ENCODE assay signal across 16 mouse cellular contexts in genomic region chr10:61297477-61297876, GRCm38 (mm10). TPM values are rescaled to one million over a fixed set of nuclear protein-coding genes. Genes with fewer than 3 reads are reported as not detected.
DNase-seq lines count a peak whose midpoint lies in the region; TF ChIP-seq lines count a peak whose summit lies in the region.
"Had no signal": no experiment of that assay in that cellular context is flagged by ENCODE, and none has a peak within 500 bp of the region (broad histone marks: within the 10 kb centered on the region; RNA-seq: fewer than 3 reads in every experiment).

Gene Prf1 (plus strand): TSS chr10:61297833.

- TF ChIP-seq POLR2A in lung, adult 2 months (IDR thresholded peaks at IDR 0.05; ENCODE audit: borderline replicate concordance, extremely low read depth, low read depth, low read length) = no peak

- TF ChIP-seq CTCF in lung, adult 2 months (IDR thresholded peaks at IDR 0.05; ENCODE audit: insufficient read depth, low read length) = no peak

- no peaks in the 10 kb centered on the region; the same call in 1 of the 2 replicates for H3K4me1 ChIP-seq in lung, adult 2 months (ENCODE audit: control insufficient read depth, insufficient read depth, low read length)
- H3K4me1 ChIP-seq: limb, embryonic 10.5 days had no signal

- no peak within 1 kb of the TSS for H3K4me3 ChIP-seq in lung, adult 2 months (replicated peaks; ENCODE audit: extremely low read depth, low read depth, low read length)
- H3K4me3 ChIP-seq: heart, embryonic 12.5 days; limb, embryonic 10.5 days had no signal

- WGBS in lung, adult 2 months = 58% methylated on average over 7 of the region's 7 CpGs

- peak; percentile 39 for DNase-seq in lung, postnatal 25 days (ENCODE audit: low spot score)
- DNase-seq in lung, adult 2 months = no peak
- peak; percentile 67 for DNase-seq in induced T-regulatory cell, adult 2 months (ENCODE audit: low read depth)
- peak; percentile 40 to 41 for DNase-seq in spleen, adult 18-20 months
- peak; percentile 70 to 83 for DNase-seq in thymus, postnatal 36 days
- no peak for DNase-seq in layer of hippocampus, postnatal 25 days (ENCODE audit: extremely low spot score in 1 of 2, low spot score in 1 of 2)
- no peak for DNase-seq in kidney, adult 18-20 months
- DNase-seq in adrenal gland, postnatal 14 days = no peak
- DNase-seq: cerebellum, adult 18-20 months; forebrain, postnatal 0 days; gastrocnemius, postnatal 10 days had no signal

RNA-seq across cellular contexts. Expression of gene Prf1, which starts in this region (rescaled TPM):
- 6.2 and 8.0 TPM in 2 replicates for polyA plus RNA-seq in lung, adult 2 months (2012; rRNA removed)
- not detected for total RNA-seq in layer of hippocampus, postnatal 25 days (2021)
- total RNA-seq in adrenal gland, postnatal 14 days (2021) = 0.22 and 0.26 TPM in 2 replicates
- total RNA-seq: forebrain, postnatal 0 days; gastrocnemius, postnatal 10 days had no signal
- polyA plus RNA-seq: brain, embryonic 14.5 days; forebrain, postnatal 0 days; heart, embryonic 12.5 days; kidney, embryonic 14.5 days; limb, embryonic 10.5 days; stomach, embryonic 16.5 days had no signal

Comparison
In these comparisons a context has a peak if more than half of its experiments do, and no peak if none do; other contexts are left out.
1. DNase-seq: peak in lung, postnatal 25 days (single experiment), induced T-regulatory cell, adult 2 months (single experiment), spleen, adult 18-20 months (2 of 2) and thymus, postnatal 36 days (2 of 2); none in lung, adult 2 months (single experiment), layer of hippocampus, postnatal 25 days (0 of 2), kidney, adult 18-20 months (single experiment) and adrenal gland, postnatal 14 days (single experiment).